Mouse (Mus musculus) kidney, postnatal 0 days (tissue): ENCODE data around the gene Naip2. TPM values are rescaled to one million over a fixed set of nuclear protein-coding genes. Genes with fewer than 3 reads are reported as not detected.

Experiments used
- ATAC-seq: fragments of 200-750 bp; cut with Nextera tagmentation; replicated peaks from 2 replicates; pipeline ENCODE4 v1.8.0; 2017; ENCODE audit warnings: low read depth, moderate number of reproducible peaks, moderate TSS enrichment, moderate library complexity; ENCODE audit not compliant: low FRiP score
- DNase-seq: peaks from one replicate; pipeline ENCODE4 v3.0.0-alpha.2; 2016; ENCODE audit warnings: low spot score
- H3K27ac ChIP-seq: fragments of 300-500 bp; sonication (generic); 2 replicates; pipeline ENCODE4 v1.5.1; 2014; ENCODE audit warnings: mild to moderate bottlenecking
- H3K27me3 ChIP-seq: fragments of 300-500 bp; sonication (generic); 2 replicates; pipeline ENCODE4 v1.6.1; 2014; ENCODE audit warnings: low read length, mixed read lengths; ENCODE audit not compliant: insufficient read depth
- H3K36me3 ChIP-seq: fragments of 300-500 bp; sonication (generic); 2 replicates; pipeline ENCODE4 v1.6.1; 2014; ENCODE audit warnings: low read length, mixed read lengths; ENCODE audit not compliant: insufficient read depth
- H3K4me1 ChIP-seq: fragments of 300-500 bp; sonication (generic); replicated peaks from 2 replicates; pipeline ENCODE4 v1.6.1; 2014; ENCODE audit warnings: antibody characterized with exemption, low read length, mixed read lengths; ENCODE audit not compliant: insufficient read depth
- H3K4me2 ChIP-seq: fragments of 300-500 bp; sonication (generic); 2 replicates; pipeline ENCODE4 v1.6.1; 2014; ENCODE audit warnings: mild to moderate bottlenecking, low read length, moderate library complexity, mixed read lengths
- H3K4me3 ChIP-seq: fragments of 300-500 bp; sonication (generic); replicated peaks from 2 replicates; pipeline ENCODE4 v1.5.1; 2014; ENCODE audit warnings: low read depth, low read length
- H3K9ac ChIP-seq: fragments of 300-500 bp; sonication (generic); 2 replicates; pipeline ENCODE4 v1.6.1; 2014; ENCODE audit warnings: low read depth, low read length
- H3K9me3 ChIP-seq: fragments of 300-500 bp; sonication (generic); replicated peaks from 2 replicates; pipeline ENCODE4 v1.6.1; 2016; ENCODE audit warnings: low read length, inconsistent platforms, mixed read lengths
- CTCF ChIP-seq: IDR thresholded peaks from 2 replicates; pipeline ENCODE4 v1.5.1; 2016; ENCODE audit warnings: antibody characterized with exemption, low read depth, mild to moderate bottlenecking, moderate library complexity
- WGBS: fragments of 180-500 bp; shearing (Covaris S2); extraction: QIAGEN DNeasy Blood & Tissue Kit; methylation state at CpG from one replicate; pipeline ENCODE4 v1.1.7; 2014; 5-methylcytosine and 5-hydroxymethylcytosine counted together
- polyA plus RNA-seq: library from polyadenylated mRNA; unstranded; fragments of >200 nt; fragmentation: Nextera tagmentation; extraction: Ambion mirVana; gene quantifications from 2 replicates; pipeline ENCODE4 v1.2.1, GENCODE M21; 2015

The Naip2 gene
- polyA plus RNA-seq, 1 experiment from 2014 or later = 0.51 TPM

DNA sequence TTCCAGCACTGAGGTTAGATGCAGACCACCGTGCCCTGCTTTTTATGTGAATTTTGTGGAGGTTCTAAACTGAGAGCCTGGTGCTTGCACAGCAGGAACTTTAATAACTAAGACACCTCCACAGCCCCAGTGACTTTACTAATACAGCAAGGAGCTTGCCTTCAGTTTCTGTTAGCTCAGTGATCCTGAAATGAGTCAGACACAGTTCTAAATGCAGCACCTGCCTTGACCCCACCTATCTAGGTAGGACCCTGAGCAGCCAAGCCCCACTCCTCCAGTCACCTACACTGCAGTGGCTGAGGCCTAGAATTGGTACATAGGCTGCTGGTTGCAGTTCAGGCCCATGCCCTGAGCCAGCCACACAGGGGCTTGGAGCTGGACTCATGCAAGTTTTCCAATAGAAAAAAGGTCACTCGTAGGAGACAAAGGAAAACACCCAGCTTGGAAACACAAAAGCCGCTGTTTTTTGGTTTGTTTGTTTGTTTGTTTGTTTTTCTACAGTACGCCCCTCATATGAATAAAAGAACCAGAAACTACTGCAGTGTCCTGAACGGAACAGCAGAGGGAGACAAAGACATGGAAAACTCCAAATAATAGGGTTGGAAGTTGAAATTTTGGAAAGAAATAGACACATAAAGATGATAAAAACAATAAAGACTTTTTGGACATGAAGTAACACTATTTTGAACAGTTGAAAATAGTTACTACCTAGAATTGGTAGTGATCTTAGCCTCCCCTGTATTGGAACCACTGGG, 89.5 kb downstream of the Naip2 start:
- no peak overlapping the region for H3K27ac ChIP-seq
- 0 out of 2 replicates have a peak, but pooled peaks cover 8% of the 10 kb centered on the region for H3K4me1 ChIP-seq
- no peak overlapping the region for H3K9ac ChIP-seq
- peak; percentile 53 for DNase-seq
- peaks cover 3% of the 10 kb centered on the region; the same call in 1 of the 2 replicates for H3K36me3 ChIP-seq
- no peak overlapping the region for H3K4me2 ChIP-seq
- ATAC-seq = no peak
- no peaks in the 10 kb centered on the region for H3K27me3 ChIP-seq
- WGBS = 45% methylated on average over 5 of the region's 5 CpGs
- peak; percentile 76 for TF ChIP-seq CTCF
- H3K4me3 ChIP-seq = no peak overlapping the region
- H3K9me3 ChIP-seq = no peaks in the 10 kb centered on the region

- WGBS = under 1% methylated on average over 76 of the region's 76 CpGs
- H3K36me3 ChIP-seq = no peaks in the 10 kb centered on the region
- ATAC-seq = peak; percentile 75
These were observed 94.0 kb downstream of the Naip2 start, which contains the start of gene Serf1 for GRCm38 (mm10) chr13:100107652-100108472. Gene Serf1 (plus strand): TSS chr13:100108012.

DNA sequence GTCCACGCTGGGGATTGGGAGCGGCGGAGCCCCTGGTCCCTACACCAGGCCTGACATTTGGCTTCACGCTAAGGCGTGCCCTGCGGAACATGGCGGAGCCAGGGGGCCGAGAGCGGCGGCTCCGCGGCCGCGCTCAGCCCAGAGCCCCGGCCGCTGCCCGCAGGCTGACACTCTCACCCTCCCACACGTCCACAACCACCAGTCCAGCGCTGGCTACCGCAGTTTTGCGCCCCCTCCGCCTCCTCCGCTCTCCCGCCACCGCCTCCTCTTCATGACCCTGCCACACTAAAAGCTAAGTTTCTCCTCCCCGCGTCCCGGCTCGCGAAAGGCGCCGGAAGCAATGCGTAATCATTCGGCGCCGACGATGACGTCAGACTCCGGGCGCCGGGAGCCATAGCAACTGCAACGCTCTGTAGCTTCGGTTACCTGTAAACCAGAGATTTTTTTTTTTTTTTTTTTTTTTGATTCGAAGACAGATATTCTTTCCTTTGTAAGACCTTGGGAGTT, 98.1 kb downstream of the Naip2 start, which contains the start of gene Bdp1:
Gene Bdp1 (minus strand): TSS at position 323 of the 507 bp plus-strand sequence.
- peak; percentile 78 for ATAC-seq
- DNase-seq = peak; percentile 93
- Histone ChIP-seq H3K9me3 (no peaks in the 10 kb centered on the region), H3K27ac (peak within 1 kb of the TSS; percentile 90), H3K4me1 (0 out of 2 replicates have a peak, but pooled peaks cover 11% of the 10 kb centered on the region), H3K9ac (peak within 1 kb of the TSS; percentile 88), H3K27me3 (no peaks in the 10 kb centered on the region), H3K4me2 (peak within 1 kb of the TSS; percentile 71), H3K4me3 (peak within 1 kb of the TSS; percentile 95), H3K36me3 (no peaks in the 10 kb centered on the region; the same call in 1 of the 2 replicates)
- no peak for TF ChIP-seq CTCF
- WGBS = under 1% methylated on average over 43 of the region's 44 CpGs

More at GRCm38 (mm10) chr13:100107652-100108472, 94.0 kb downstream of the Naip2 start, which contains the start of gene Serf1:
- H3K27ac ChIP-seq = peak within 1 kb of the TSS; percentile 69
- no peak for TF ChIP-seq CTCF
- H3K27me3 ChIP-seq = no peaks in the 10 kb centered on the region
- H3K4me2 ChIP-seq = peak within 1 kb of the TSS; percentile 95
- H3K9ac ChIP-seq = peak within 1 kb of the TSS; percentile 79
- peak within 1 kb of the TSS; percentile 81 for H3K4me3 ChIP-seq
- H3K9me3 ChIP-seq = no peaks in the 10 kb centered on the region
- DNase-seq = peak; percentile 86
- 0 out of 2 replicates have a peak, but pooled peaks cover 12% of the 10 kb centered on the region for H3K4me1 ChIP-seq

DNA sequence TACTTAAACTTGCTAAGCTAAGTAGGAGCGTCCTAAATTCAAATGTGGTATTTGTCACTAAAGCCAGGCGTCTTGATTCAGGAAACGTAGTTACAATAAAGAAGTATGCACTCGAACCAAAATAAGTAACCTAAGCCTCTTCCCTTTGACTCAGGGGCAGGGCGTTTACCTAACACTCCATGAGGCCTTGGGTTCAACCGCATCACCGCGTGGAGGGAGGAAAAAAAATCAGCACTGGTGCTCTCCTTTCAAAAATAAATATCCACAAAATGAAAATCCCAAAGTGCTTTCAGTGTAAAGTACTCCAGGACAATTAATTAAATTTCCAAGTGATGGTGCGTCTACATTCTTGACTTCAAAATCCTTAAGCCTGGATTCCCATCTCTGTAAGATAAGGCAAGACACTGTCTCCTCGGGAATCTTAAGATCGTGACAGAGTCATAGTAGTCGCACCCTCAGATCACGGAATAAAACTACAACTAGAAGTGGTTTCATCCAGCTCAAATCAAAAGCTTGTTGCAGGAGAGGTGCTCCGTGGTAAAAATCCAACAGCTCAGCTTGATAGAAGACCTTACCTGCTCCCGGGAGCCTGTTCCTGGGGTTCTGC, 98.7 kb downstream of the Naip2 start:
- Histone ChIP-seq H3K4me3 (peak overlapping the region; percentile 95), H3K27me3 (no peaks in the 10 kb centered on the region), H3K36me3 (no peaks in the 10 kb centered on the region; the same call in 1 of the 2 replicates), H3K9me3 (no peaks in the 10 kb centered on the region), H3K4me2 (peak overlapping the region; percentile 71), H3K27ac (peak overlapping the region; percentile 90), H3K4me1 (0 out of 2 replicates have a peak, but pooled peaks cover 8% of the 10 kb centered on the region), H3K9ac (peak overlapping the region; percentile 88)
- ATAC-seq = no peak
- 3% methylated on average over 15 of the region's 15 CpGs for WGBS
- TF ChIP-seq CTCF = no peak
- peak; percentile 13 for DNase-seq

DNA sequence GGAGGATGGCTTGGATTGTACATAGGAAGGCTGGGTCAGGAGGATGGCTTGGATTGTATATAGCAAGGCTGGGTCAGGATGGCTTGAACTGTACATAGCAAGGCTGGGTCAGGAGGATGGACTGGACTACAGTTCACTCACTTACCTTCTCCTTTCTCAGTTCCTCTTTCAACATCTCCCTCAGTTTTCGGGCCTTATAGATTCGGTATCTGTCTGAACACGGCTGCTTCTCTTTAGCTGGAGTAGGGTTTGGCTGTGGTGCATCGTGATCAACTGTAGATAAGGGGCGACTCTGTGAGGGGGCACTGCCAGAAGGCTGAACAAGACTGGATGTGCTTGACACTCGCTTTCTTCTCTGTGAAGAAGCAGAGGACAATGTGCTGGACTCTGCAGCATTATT, 103.1 kb downstream of the Naip2 start:
- no peak for DNase-seq
- H3K36me3 ChIP-seq = peaks cover 26% of the 10 kb centered on the region
- 93% methylated on average over 6 of the region's 6 CpGs for WGBS

More for the DNA sequence above, 103.1 kb downstream of the Naip2 start:
- H3K4me3 ChIP-seq = no peak overlapping the region
- no peaks in the 10 kb centered on the region for H3K27me3 ChIP-seq
- no peak overlapping the region for H3K9ac ChIP-seq
- no peak for TF ChIP-seq CTCF
- no peak for ATAC-seq
- H3K27ac ChIP-seq = no peak overlapping the region
- H3K9me3 ChIP-seq = no peaks in the 10 kb centered on the region
- 0 out of 2 replicates have a peak, but pooled peaks cover 5% of the 10 kb centered on the region for H3K4me1 ChIP-seq
- H3K4me2 ChIP-seq = no peak overlapping the region

Other genes starting within 250 kb of the Naip2 start
- 73.4 and 77.8 TPM in 2 replicates for gene Mccc2, start 186.5 kb downstream of the Naip2 start, polyA plus RNA-seq
- gene Bdp1, start 98.0 kb downstream of the Naip2 start, polyA plus RNA-seq = 21.6 and 21.8 TPM in 2 replicates
- gene Serf1, start 94.1 kb downstream of the Naip2 start, polyA plus RNA-seq = 198 and 216 TPM in 2 replicates
- gene Smn1, start 77.2 kb downstream of the Naip2 start, polyA plus RNA-seq = 44.1 and 44.8 TPM in 2 replicates
- 0.38 and 0.42 TPM in 2 replicates for gene Naip5, start 44.2 kb upstream of the Naip2 start, polyA plus RNA-seq
- gene Naip6, start 115.6 kb upstream of the Naip2 start, polyA plus RNA-seq = 0.18 and 0.19 TPM in 2 replicates